Mouse (Mus musculus): ENCODE measurements around the gene Gm10944.

Gm10944 gene

DNA sequence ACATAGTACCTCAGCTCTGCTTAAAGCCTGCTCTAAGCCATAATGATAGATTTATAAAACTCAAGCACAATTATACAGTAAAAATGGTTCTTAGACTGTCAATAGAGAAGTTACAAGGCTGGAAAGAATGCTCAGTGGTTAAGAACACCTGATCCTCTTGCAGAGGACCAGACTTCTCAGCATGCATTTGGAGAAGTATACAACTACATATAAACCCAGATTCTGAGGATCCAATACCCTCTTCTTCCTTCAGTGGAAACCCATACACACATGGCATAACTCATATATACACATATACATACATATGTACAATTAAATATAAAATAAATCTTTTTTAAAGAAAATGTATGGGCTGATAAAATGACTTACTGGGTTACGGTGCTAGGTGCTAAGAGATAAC lies at the start of gene Gm10944:
Gm10944 (plus strand) TSS at position 301 of the 400 bp plus-strand sequence.
- no peak for DNase-seq

DNA sequence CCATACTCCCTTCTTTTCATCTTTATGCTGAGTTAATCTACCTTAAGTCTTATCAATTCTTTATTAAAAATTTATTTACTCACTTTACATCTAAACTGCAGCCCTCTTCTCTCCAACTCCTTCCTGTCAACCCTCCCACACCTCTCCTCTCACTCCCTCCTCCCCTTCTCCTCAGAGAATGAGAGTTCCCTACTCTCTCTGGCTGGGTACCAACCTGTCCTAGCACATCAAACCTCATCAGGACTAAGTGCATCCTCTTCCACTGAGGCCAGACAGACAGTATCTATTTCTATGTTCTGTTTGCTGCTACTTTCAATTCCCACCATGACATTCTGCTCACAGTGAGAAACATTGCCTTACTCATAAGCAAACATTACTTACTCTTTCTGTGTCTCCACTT lies 25.2 kb upstream of the Gm10944 start:
- no peak for DNase-seq

DNA sequence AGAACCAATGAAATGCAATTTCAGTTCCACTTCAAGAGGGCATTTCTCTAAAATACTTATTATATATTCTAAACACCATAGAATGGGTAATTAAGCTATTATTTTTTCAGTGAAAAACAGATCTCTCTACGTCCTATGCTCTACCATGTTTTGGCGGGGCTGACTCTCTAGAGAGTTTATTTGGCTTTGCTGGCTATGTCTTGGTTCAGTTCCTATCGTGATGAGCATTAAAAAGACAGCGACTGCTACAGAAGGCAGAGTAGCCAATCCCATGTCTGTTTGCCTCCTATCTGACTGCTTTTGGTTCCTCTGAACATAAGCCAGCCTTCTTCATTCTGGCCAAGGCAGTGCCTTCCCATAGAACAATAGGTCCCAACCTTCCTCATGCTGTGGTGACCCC lies 24.5 kb upstream of the Gm10944 start:
- no peak for DNase-seq

DNA sequence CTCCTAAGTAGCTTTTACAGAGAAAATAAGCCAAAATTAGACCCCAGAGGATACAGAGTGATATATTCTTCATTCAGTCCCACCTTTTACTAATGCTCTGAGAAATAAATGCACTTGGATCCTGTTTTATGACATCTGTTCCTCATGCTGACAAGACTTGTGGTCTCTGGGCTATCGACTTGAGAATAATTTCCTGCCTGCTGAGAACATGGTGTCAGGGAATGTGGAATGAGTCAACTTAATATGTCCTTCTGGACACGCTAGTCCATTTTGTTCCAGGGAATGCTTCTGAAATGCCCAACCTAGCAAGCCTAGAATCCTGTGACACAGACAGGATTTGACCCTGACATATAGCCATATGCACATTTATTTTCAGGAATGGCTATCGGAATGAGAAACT lies 22.0 kb upstream of the Gm10944 start:
- DNase-seq, result no peak

DNA sequence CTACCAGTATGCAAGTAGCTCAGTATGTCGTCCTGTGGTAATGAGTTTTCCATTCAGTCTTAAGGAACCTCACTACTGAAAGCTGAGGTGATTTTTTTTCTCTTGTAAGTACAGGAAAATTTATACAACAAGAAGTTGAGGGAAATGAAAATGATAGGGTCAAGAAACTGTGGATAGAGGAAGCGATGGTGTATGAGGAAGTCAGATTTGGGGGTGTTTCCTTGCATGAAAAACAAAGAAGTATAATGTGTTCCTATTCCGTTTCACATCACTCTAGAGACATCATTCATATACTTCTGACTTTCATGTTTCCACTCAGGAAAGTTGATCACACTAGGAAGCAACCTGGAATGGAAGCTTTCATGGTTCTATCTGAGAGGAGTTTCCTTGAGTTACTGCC lies 21.2 kb upstream of the Gm10944 start:
- DNase-seq, result no peak

DNA sequence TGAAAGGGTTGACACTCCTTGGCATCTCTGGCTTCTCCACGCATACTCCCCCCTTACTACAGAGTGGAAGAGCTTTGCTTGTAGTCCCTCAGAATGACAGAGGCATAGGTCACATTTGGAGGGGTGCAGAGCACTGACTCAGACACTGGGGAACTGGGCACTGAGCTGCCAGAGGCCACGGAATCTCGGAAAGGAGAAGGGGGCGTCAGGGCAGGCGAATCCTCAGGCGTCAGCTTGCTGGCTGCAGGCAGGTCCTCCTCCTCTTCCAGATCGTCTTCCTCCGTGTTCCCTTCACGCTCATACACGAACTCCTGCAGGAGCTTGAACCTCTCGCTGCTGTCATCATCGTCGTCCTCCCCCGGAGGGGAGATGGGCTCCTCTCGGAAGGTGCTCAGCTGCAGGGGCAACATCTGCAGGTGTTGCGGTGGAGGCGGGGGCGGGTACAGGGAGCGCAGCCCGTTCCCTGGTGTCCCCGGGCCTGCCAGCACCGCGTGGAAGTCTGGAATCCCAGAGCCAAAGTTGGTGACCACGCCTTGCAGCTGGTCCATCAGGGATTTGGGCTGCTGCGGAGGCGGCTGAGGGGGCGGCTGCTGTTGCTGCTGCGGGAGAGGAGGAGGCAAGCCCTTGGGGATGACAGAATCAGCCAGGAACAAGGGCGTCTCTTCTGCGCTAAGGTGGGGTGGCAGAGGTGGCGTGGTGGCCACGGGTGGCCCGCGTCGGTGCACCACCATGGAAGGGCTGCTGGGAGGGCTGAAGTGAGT lies 7.9 kb downstream of the Gm10944 start:
- peak; percentile 6 for DNase-seq

DNA sequence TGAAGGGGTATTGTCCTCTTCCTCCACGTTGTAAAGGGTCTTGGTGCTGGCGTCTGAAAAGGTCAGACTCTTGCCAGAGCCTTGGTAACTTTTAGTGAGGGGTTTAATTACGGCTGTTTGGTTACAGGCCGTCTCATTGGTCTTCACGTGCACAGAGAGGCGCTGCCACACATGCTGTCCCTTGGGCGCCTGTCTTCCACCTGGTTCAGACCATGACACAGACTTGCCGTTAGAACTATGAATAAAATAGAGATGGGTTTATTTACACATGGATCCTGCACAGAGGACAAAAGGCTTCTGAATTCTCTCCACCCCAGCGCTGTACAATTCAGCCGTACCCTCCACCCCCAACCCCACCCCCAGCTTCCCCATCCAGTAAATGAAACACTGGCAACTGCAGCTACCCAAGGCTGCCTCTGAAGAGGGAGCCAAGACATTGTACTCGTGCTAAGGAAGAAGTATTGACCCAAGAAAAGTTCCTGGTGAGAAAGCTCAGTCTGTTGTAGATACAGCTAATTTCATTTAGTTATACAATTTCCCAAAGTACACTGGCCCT lies 8.6 kb downstream of the Gm10944 start:
- DNase-seq, result no peak

DNA sequence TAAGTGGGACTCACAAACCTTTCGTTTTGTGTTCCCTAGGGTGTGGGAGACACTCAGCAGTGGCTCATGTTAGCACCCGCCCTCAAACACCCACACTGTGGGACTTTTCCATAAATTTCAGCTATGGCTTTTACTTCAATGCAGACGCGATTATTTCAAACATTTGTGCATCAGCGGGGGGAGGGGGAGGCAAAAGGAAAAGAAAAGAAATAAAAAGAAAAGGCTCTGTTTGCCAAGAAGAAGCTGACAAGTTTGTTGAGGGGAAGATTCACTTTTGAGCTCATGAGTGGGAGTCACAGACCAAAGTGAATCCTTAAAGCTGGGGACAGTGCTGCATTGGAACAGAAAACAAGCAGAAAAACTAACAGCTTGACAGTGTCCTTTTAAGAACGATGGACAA lies 16.3 kb downstream of the Gm10944 start:
- no peak for DNase-seq

DNA sequence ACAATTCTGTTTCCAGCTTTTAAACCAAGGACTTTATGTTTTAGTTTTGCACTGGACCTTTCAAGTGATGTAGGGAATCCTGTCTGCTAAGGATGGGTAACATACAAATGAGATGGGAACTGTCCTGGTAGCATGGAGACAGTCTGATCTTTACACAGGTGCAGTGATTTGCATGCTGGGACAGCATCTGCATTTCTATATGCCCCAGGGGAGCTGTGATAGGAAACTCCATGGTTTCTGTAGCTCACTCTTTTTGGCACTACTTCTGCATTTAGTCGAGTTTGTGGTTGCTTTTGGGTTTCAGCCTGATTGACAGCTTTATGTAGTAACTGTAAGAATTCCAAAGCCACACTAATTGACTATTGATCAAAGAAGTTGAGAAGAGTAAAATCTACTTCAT lies 19.8 kb downstream of the Gm10944 start:
- no peak for DNase-seq

DNA sequence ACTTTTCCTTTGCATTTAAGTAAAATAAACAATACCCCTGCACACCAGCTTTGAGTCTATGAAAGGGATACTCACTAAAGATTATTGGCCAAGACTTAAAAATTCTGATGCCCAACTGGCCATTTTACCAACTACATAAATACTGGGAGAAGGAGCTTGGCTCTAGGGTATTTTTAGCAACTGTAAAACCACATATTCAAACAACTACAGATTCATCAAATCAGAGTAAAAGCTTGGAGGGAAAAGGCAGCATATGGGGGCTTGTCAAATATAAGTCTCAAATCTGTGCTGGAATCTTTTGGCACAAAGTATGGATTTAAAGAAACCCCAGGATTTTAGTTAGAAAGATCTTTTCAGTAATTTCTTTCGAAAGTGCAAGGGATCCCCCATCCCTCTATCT lies 20.2 kb downstream of the Gm10944 start:
- no peak for DNase-seq

DNA sequence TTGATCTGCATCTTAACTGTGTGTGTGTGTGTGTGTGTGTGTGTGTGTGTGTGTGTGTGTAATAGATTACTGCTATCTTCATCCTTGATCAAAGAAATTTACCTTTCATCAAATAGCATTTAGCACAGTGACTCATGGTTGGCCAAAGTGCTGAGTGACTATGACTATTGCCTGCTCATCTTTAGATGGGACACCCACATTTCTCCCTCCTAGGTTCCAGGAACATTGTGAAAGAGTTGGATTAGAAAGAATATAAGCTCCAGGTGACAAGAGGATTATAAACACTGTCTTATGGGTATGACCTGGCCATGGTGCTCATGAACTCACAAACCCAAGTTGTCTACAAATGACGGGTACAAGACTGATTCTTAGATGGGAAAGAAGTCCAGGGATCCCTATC lies 26.9 kb downstream of the Gm10944 start:
- DNase-seq, result no peak

DNA sequence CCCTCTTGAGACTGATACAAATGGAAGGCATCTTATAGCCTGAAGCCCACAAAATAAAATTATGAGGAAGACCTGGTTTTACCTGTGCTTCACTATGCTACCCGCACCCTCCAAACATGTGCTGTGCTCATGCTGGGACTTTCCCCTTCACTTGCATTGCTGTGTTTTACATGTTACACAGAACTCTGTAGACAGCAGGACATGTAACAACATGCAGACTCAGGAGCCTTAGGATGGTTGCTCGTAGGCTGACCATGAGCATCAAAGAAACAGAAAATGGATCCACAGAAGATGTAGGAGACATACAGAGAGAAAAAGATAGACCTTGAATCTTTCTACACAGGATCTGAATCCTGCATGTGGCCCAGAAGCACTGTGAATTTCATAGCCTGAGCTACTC lies 29.2 kb downstream of the Gm10944 start:
- DNase-seq, result no peak

DNA sequence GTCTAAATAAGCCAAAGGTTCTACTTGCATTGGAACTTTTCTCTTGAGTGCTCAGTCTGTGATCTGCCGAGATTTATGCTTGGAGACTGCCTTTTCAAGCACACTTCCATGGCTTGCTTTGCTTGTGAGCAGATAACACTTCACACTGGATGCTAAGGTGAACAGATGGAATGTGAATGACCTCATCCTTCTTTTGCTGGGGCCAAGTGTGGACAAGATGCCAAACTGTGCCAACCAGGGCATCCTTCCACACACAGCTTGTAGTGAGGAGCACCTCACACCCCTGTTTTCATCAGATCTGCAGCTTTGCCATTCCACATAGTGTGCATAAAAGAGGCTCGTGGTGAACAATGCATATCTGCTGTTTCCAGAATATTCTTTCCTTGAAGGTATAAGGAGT lies 29.7 kb downstream of the Gm10944 start:
- DNase-seq, result no peak

DNA sequence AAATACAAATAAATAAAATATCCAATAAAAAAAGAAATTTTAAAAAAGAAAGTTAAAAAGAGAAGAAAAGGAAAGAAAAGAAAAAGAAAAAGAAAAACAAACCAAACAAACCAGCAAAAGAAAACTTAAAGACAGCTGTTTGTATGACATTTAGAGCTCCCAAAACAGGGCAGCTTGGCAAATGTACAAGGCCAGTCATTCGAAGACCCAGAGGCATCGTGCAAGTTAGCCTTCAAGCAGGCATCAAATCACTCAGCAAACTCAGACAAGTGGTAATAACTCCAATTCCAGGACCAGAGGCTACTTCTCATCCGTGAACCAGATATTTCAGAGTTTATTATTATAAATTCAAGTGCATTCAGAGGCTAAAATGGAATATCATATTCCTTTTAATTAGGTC lies 45.4 kb downstream of the Gm10944 start:
- no peak for DNase-seq

All from lung, postnatal 10 days (tissue).